Mouse (Mus musculus) CH12.LX (cell line): ENCODE data around the gene Plekhg6. TPM values are rescaled to one million over a fixed set of nuclear protein-coding genes. Genes with fewer than 3 reads are reported as not detected.
A peak's percentile ranks its signal among the peaks of the same experiment; 100 is the strongest.

ENCODE experiments used
- DNase-seq: peaks from one replicate; pipeline ENCODE4 v3.0.0-alpha.2; 2013; ENCODE audit errors: extremely low read depth
- H3K27ac ChIP-seq: 2 replicates; pipeline ENCODE4 v1.5.1; 2012; ENCODE audit warnings: low read depth, mild to moderate bottlenecking, control low read depth, moderate library complexity; ENCODE audit not compliant: insufficient read depth
- H3K27me3 ChIP-seq: replicated peaks from 2 replicates; pipeline ENCODE3; 2012; ENCODE audit warnings: inconsistent platforms
- H3K36me3 ChIP-seq, 2 experiments: replicated peaks in 1 of 2; 2 replicates each; pipeline versions ENCODE3 to v1.6.1; 2012; ENCODE audit warnings: inconsistent platforms in 1 of 2, low read length in 1 of 2, mild to moderate bottlenecking in 1 of 2, mixed read lengths in 1 of 2, moderate library complexity in 1 of 2; ENCODE audit not compliant: control insufficient read depth in 1 of 2, insufficient read depth in 1 of 2
- H3K4me1 ChIP-seq, 2 experiments: 2 replicates each; pipeline ENCODE4 v1.6.1; 2012; ENCODE audit warnings: inconsistent platforms in 1 of 2, moderate library complexity in 1 of 2; ENCODE audit not compliant: insufficient read depth in 2 of 2, control insufficient read depth in 1 of 2
- H3K4me2 ChIP-seq: 2 replicates; pipeline ENCODE4 v1.6.1; 2012; ENCODE audit warnings: low read depth, mild to moderate bottlenecking, control low read depth; ENCODE audit not compliant: poor library complexity, insufficient read depth, severe bottlenecking
- H3K4me3 ChIP-seq, 3 experiments: fragments of 150-350 bp in 1 of 3; sonication (generic) in 1 of 3; replicated peaks in 1 of 3; 2 replicates each; pipeline versions ENCODE3 to v1.5.1; 2011 to 2012; ENCODE audit warnings: low read depth in 2 of 3, low read length in 2 of 3, mild to moderate bottlenecking in 2 of 3, moderate library complexity in 2 of 3, control low read depth in 1 of 3, improper control_type of control experiment in 1 of 3, inconsistent platforms in 1 of 3, mixed read lengths in 1 of 3; ENCODE audit not compliant: poor library complexity in 1 of 3
- H3K79me2 ChIP-seq: replicated peaks from 2 replicates; pipeline ENCODE4 v1.6.1; 2012; ENCODE audit warnings: mild to moderate bottlenecking, moderate library complexity; ENCODE audit not compliant: control insufficient read depth, poor library complexity, insufficient read depth, severe bottlenecking; ENCODE audit errors: extremely low read depth
- H3K9ac ChIP-seq: 2 replicates; pipeline ENCODE4 v1.6.1; 2012; ENCODE audit warnings: low read depth, mild to moderate bottlenecking, control low read depth, moderate library complexity; ENCODE audit not compliant: insufficient read depth
- H3K9me3 ChIP-seq: replicated peaks from 2 replicates; pipeline ENCODE3; 2012; ENCODE audit warnings: low read length, inconsistent platforms, mixed read lengths
- BHLHE40 ChIP-seq: IDR thresholded peaks from 2 replicates; pipeline ENCODE4 v1.6.1; 2011; ENCODE audit warnings: mild to moderate bottlenecking, low read depth, low read length, improper control_type of control experiment
- CHD2 ChIP-seq: IDR thresholded peaks from 2 replicates; pipeline ENCODE4 v1.6.1; 2011; ENCODE audit warnings: low read length, improper control_type of control experiment
- CTCF ChIP-seq, 2 experiments: IDR thresholded peaks in 1 of 2; conservative IDR thresholded peaks in 1 of 2; 2 replicates each; pipeline ENCODE4 v1.5.1; 2011 to 2012; ENCODE audit warnings: low read depth in 2 of 2, low read length in 2 of 2, improper control_type of control experiment in 1 of 2, inconsistent platforms in 1 of 2, mild to moderate bottlenecking in 1 of 2, moderate library complexity in 1 of 2
- EP300 ChIP-seq: IDR thresholded peaks from 2 replicates; pipeline ENCODE4 v1.6.1; 2011; ENCODE audit warnings: low read length, improper control_type of control experiment
- IRF4 ChIP-seq: IDR thresholded peaks from 2 replicates; pipeline ENCODE4 v1.6.1; 2014; ENCODE audit warnings: low read depth, mild to moderate bottlenecking, inconsistent platforms, low read length, improper control_type of control experiment
- KAT2A ChIP-seq: IDR thresholded peaks from 2 replicates; pipeline ENCODE4 v1.6.1; 2012; ENCODE audit warnings: low read length, improper control_type of control experiment, inconsistent platforms; ENCODE audit not compliant: insufficient replicate concordance
- MAFK ChIP-seq: IDR thresholded peaks from 2 replicates; pipeline ENCODE4 v1.6.1; 2011; ENCODE audit warnings: low read length, improper control_type of control experiment; ENCODE audit not compliant: insufficient replicate concordance
- MAX ChIP-seq: IDR thresholded peaks from 2 replicates; pipeline ENCODE4 v1.6.1; 2011; ENCODE audit warnings: low read length, improper control_type of control experiment
- MAZ ChIP-seq: IDR thresholded peaks from 2 replicates; pipeline ENCODE4 v1.6.1; 2012; ENCODE audit warnings: low read depth, mild to moderate bottlenecking, inconsistent platforms, low read length, improper control_type of control experiment, moderate library complexity
- MYC ChIP-seq: IDR thresholded peaks from 2 replicates; pipeline ENCODE4 v1.6.1; 2011; ENCODE audit warnings: low read depth, mild to moderate bottlenecking, improper control_type of control experiment, low read length
- POLR2AphosphoS2 ChIP-seq: IDR thresholded peaks from 2 replicates; pipeline ENCODE4 v1.6.1; 2011; ENCODE audit warnings: low read depth, low read length, improper control_type of control experiment
- SIN3A ChIP-seq: IDR thresholded peaks from 2 replicates; pipeline ENCODE4 v1.6.1; 2012; ENCODE audit warnings: low read length, improper control_type of control experiment, inconsistent platforms
- TCF12 ChIP-seq: IDR thresholded peaks from 2 replicates; pipeline ENCODE4 v1.6.1; 2014; ENCODE audit warnings: low read depth, mild to moderate bottlenecking, inconsistent platforms, low read length, improper control_type of control experiment
- USF2 ChIP-seq: conservative IDR thresholded peaks from 2 replicates; pipeline ENCODE4 v1.6.1; 2011; ENCODE audit warnings: low read depth, low read length, improper control_type of control experiment
- ZMIZ1 ChIP-seq: IDR thresholded peaks from 2 replicates; pipeline ENCODE4 v1.6.1; 2012; ENCODE audit warnings: low read depth, mild to moderate bottlenecking, inconsistent platforms, low read length, improper control_type of control experiment
- dilution Hi-C: fragments of 300-500 bp; cut with MboI; formaldehyde crosslinking; loops from 2 replicates; pipeline ENCODE4 v1.14.3; 2020; ENCODE audit warnings: low sequenced_read_pairs; ENCODE audit not compliant: extremely low pct_unique_long_range_greater_than_20kb, extremely low pct_ligation_motif_present
- in situ Hi-C: fragments of 300-500 bp; cut with MboI; formaldehyde crosslinking; loops from 3 replicates; pipeline ENCODE4 v1.14.3; 2019; ENCODE audit warnings: low sequenced_read_pairs, low pct_ligation_motif_present, low pct_unique_long_range_greater_than_20kb, mixed read lengths
- polyA plus RNA-seq: library from polyadenylated mRNA; unstranded; fragments of >175 nt; gene quantifications from 2 replicates; pipeline ENCODE4 v1.2.1, GENCODE M21; 2012; ENCODE audit warnings: low read depth; ENCODE audit not compliant: insufficient read length
- total RNA-seq, 2 experiments: library from RNA; depleted of rRNA; stranded (reverse); fragments of 300-350 nt in 1 of 2; fragments of >200 nt in 1 of 2; gene quantifications; 2 replicates each; pipeline ENCODE4 v1.2.3; 2012 to 2014

Gene Plekhg6
- total and polyA plus RNA-seq, 3 experiments, result not detected

- in situ Hi-C loops, result no loop called here
- H3K4me2 ChIP-seq, result peak overlapping the region; percentile 39; the same call in 1 of the 2 replicates
- peaks cover 8 to 11% of the 10 kb centered on the region in 2 experiments for H3K4me1 ChIP-seq
- H3K36me3 ChIP-seq, result no peaks in the 10 kb centered on the region
- H3K9ac ChIP-seq, result no peak overlapping the region
- no peaks in the 10 kb centered on the region for H3K79me2 ChIP-seq
- H3K4me3 ChIP-seq, result no peak overlapping the region
- peaks cover 94% of the 10 kb centered on the region for H3K27me3 ChIP-seq
- DNase-seq, result peak; percentile 61
- H3K27ac ChIP-seq, result no peak overlapping the region
- peaks cover 7% of the 10 kb centered on the region for H3K9me3 ChIP-seq
- dilution Hi-C loops, result no loop called here
- TF ChIP-seq BHLHE40 (peak; percentile 94), USF2 (no peak), MAZ (no peak), IRF4 (peak; percentile 87), KAT2A (0 out of 2 replicates have a peak, but pooled peaks have one; percentile 30), EP300 (peak; percentile 74), POLR2AphosphoS2 (no peak), MAFK (peak; percentile 83)
- TF ChIP-seq, all 38 proteins: peak for 5
Observed at GRCm38 (mm10) chr6:125360846-125361245, 19.7 kb downstream of the Plekhg6 start.

GRCm38 (mm10) chr6:125359999-125360398 lies 20.6 kb downstream of the Plekhg6 start:
- H3K36me3 ChIP-seq, result no peaks in the 10 kb centered on the region
- H3K27me3 ChIP-seq, result peaks cover 98% of the 10 kb centered on the region
- DNase-seq, result no peak
- no peak overlapping the region for H3K9ac ChIP-seq
- no peak overlapping the region; the same call in 1 of the 2 replicates for H3K4me2 ChIP-seq
- H3K27ac ChIP-seq, result no peak overlapping the region
- no peak overlapping the region for H3K4me3 ChIP-seq
- dilution Hi-C loops, result no loop called here
- H3K4me1 ChIP-seq, result peaks cover 8 to 11% of the 10 kb centered on the region in 2 experiments
- TF ChIP-seq BHLHE40, result peak; percentile 76
- TF ChIP-seq MAX, result no peak
- no peak for TF ChIP-seq CHD2
- TF ChIP-seq EP300, result no peak
- TF ChIP-seq ZMIZ1, result no peak
- 0 out of 2 replicates have a peak, but pooled peaks have one; percentile 34 for TF ChIP-seq MYC
- TF ChIP-seq MAZ, result no peak
- peak in 1 of 2 experiments; percentile 32; a peak in 2 of 4 replicates for TF ChIP-seq CTCF (conservative IDR thresholded peaks at IDR 0.05 in 1 of 2, IDR thresholded peaks at IDR 0.05 in 1 of 2; ENCODE audit: low read depth in 2 of 2, low read length in 2 of 2)
- no peak for TF ChIP-seq SIN3A
- no peak for TF ChIP-seq TCF12
- no peak for TF ChIP-seq MAFK
- H3K9me3 ChIP-seq, result peaks cover 4% of the 10 kb centered on the region
- in situ Hi-C loops, result no loop called here
- no peaks in the 10 kb centered on the region for H3K79me2 ChIP-seq
